Mouse (Mus musculus) forelimb bud, embryonic 11.5 days (tissue): ENCODE data around the gene Ehmt2.
"Not testable (repeated sequence)": the region's sequence is repeated elsewhere in the genome, so short reads cannot be mapped to it uniquely, and the experiment has no call there.

Experiments
- DNase-seq: peaks from one replicate; pipeline ENCODE4 v3.0.0-alpha.2; 2012; ENCODE audit warnings: low read depth, low spot score

Ehmt2 gene

DNA sequence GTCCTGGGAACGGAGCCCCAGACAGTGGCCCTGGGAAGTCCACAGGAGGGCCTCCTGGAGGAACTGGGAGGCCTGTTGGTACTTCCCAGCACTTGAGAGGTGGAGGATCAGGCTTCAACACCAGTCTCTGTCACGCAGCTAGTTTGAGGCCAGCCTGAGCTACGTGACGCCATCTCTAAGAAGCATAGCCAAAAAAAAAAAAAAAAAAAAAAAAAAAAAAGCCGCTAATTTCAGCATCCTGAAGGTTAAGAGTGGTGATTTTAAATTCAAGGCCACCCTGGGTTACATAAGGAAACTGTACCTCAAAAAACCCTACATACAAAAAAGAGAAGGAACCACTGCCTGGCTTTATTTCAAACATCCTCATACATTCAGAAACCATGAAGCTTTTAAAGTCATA lies 26.0 kb downstream of the Ehmt2 start:
- no peak for DNase-seq

DNA sequence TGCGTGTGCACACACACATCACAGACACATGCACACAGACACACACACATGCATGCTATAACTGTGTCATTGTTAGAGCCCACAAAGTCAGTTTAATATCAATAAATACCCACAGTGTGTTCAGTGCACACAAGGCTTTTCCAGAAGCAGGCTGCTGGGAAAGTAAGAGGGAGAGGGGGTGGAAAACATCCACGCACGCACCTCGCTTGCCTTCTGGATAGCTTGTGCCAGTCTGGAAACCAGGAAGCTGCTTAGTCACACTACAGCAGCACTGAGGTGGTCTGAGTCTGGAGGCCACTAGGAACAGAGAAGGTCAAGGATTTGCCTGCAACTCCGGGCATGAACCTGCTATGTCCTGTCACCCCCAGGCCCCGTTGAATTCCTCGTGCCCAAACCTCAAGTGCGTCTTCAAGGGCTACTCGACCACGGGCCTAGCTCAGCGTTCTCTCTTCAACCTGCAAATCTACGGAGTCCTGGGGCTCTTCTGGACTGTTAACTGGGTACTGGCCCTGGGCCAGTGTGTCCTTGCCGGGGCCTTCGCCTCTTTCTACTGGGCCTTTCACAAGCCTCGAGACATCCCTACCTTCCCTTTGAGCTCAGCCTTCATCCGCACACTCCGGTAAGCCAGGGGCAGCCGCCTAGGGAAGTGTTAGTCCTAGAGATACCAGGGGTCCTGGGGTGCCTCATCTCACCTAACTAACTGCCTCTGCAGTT lies 29.2 kb downstream of the Ehmt2 start:
- no peak for DNase-seq

DNA sequence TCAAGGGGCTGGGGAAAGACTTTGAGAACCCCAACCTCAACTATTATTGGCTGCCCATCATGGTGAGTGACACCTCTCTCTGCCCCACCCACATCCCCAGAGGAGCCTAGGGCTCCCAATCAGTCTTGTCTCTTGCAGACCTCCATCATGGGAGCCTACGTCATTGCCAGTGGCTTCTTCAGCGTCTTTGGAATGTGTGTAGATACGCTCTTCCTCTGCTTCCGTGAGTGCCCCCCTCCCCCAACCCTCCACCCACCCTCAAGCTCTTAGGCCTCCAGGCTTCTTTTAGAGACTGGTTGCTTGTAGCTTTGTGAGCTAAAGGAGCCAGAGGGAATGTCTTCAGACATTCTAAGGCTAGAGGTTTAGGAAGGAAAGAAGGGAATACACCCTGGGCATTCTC lies 30.6 kb downstream of the Ehmt2 start:
- no peak for DNase-seq

DNA sequence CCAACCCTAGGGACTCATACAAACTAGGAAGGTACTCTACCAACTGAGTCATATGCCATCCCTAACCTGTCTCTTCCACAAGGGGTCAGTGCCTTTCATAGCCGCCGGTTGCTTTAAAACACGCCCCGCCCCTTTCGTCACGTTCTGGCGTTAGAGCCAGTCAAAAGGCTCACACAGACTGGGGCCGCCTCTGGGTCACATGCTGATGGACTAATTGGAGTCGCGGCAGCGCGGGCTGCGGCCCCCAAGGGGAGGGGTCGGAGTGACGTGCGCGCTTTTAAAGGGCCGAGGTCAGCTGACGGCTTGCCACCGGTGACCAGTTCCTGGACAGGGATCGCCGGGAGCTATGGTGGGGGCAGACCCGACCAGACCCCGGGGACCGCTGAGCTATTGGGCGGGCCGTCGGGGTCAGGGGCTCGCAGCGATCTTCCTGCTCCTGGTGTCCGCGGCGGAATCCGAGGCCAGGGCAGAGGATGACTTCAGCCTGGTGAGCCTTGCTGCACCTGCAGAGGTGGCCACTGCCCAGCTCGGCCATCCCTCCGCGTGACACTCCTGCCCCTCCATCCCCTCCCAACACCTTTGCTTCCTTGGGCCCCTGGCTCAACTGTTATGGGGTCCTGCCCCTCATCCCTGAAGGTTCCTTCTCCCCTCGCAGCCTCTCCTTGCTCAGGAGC lies 32.9 kb downstream of the Ehmt2 start, which contains the start of gene Neu1:
Neu1 (plus strand) TSS at position 193 of the 674 bp plus-strand sequence.
- peak; percentile 95 for DNase-seq

DNA sequence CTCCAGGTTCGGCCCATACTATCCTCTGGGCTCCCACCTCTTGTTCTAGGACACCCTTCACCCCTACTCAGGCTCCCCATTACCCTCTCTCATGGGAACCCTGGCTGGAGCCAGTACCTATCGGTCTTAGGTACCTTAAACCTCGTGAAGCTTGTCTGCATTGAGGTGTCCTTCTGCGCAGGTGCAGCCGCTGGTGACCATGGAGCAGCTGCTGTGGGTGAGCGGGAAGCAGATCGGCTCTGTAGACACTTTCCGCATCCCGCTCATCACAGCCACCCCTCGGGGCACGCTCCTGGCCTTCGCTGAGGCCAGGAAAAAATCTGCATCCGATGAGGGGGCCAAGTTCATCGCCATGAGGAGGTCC lies 33.4 kb downstream of the Ehmt2 start:
- no peak for DNase-seq

DNA sequence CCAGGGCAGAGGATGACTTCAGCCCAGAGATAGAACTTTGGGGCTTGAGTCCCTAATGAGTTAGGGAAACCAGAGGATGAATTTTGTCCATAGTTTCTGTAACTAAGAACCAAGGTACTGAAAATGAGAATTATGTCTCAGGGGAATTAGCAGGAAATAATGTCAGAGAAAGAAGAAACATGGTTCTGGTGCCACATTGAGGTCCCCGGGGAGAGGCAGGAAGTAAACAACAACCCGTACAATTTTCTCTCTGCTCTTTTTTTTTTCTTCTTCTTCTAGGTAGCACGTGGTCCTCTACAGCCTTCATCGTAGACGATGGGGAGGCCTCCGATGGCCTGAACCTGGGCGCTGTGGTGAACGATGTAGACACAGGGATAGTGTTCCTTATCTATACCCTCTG lies 34.0 kb downstream of the Ehmt2 start:
- DNase-seq, result no peak

DNA sequence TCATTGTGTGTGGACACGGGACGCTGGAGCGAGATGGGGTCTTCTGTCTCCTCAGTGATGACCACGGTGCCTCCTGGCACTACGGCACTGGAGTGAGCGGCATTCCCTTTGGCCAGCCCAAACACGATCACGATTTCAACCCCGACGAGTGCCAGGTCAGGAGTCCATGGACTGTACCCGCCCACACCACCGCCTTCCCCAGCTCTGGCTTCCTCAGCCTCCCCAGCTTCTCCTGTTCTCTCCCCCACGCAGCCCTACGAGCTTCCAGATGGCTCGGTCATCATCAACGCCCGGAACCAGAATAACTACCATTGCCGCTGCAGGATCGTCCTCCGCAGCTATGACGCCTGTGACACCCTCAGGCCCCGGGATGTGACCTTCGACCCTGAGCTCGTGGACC lies 35.8 kb downstream of the Ehmt2 start:
- no peak for DNase-seq

DNA sequence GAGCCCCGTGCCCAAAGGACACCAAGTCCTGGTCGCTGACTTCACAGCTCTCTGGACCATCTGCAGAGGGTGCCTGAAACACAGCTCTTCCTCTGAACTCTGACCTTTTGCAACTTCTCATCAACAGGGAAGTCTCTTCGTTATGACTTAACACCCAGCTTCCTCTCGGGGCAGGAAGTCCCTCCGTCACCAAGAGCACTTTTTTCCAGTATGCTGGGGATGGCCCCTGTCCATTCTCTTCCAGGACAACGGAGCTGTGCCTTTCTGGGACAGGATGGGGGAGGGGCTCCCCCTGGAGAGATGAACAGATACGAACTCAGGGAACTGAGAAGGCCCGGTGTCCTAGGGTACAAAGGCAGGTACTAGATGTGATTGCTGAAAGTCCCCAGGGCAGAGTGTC lies 36.6 kb downstream of the Ehmt2 start:
- DNase-seq, result no peak

DNA sequence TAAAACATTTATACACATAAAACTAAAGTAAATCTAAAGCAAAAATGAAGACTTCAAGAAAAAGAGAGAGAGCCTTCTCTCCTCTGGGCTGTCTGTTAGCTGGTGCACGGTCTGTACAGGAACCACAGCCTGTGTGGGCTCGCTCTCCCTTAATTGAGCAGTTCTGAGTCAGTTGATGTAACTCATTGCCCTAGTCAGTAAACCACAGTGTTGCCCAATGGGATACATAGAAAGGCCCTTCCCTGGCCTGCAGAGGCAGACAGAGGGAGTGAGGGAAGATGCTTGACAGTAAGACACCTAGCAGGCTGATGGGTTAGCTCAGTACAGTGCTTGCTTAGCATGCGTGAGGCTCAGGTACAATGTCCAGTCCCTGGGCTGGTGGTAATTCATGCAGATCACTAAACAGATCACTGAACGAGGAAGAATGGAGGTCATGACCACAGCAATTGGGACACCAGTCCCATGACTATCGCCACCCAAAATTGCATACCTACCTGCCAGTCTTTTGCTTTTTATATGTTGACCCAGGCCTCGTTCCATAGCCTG lies 39.8 kb downstream of the Ehmt2 start:
- DNase-seq, result no peak

DNA sequence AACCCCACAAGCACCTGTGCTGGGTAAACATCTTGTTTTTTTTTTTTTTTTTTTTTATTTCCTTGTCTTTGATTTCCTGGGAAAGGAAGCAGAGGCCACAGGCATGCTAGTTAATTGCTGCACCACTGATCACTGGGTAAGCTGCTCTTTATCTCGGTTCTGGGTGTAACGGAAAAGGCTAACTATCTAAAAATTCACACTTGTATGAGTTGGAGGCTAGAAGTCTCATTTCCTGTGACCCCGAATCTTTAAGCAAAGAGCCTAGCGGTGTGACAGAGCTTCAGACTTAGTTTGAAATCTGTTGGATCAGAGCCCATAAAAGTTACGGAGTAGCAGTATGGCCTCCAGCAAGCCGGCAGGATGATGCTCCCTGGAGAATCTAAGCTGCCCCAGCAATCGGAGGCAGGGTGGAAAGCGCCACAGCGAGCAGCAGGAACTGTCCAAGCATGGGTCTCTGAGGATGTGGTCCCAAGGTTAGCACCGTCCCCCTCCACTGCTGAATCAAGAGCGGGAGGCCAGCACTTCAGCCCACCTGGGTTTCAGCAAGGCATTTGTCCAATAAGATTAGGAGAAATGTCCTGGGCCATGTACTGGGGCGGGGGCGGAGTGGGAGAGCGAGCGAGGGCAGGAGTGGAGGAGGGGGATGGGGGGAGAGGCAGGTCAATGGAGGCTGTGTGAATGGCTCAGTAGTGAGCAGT lies 43.2 kb downstream of the Ehmt2 start:
- no peak for DNase-seq

DNA sequence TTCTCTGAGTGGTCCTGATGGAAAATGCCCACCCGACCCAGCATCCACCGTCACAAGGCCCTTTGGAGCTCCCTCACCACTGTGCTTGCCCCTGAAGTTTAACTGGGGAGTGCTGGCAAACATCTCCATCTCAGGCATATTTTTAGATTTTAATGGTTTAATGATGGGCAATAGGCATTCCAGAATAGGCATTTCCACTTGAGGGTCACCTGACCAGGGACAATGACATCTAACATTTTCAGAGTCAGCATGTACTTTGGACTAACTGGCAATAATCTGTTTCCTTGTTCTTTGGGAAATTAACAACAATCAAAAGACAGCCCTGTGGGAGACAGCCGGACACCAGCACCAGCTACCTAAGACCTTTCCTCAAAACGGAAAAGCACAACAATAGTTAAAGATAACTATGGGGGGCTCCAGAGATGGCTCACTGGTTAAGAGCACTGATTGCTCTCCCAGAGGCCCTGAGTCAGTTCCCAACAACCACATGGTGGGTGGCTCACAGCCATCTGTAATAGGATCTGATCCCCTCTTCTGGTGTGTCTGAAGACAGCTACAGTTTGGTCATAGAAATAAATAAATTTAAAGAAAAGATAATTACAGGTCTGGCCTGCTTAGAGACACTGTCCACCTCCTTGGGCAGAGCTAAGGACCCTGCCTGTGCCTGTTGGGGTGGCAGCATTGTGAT lies 45.0 kb downstream of the Ehmt2 start:
- DNase-seq, result no peak

DNA sequence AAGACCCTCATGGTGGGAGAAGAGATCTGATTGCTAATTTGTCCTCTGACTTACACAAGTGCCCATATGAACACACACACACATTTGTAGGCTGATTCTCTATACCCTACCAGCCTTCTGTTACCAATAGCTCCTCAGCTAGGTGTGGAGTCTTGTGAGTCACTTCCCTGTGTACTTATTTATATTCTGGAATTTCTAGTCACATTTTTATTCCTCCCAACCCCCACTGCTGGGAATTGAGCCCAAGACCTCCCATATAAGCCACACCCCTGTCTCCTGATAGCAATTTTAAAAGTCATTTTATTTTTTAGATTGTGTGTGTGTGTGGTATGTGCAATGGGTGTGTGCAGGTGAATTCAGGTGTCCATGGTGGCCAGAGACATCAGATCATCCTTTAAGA lies 46.1 kb downstream of the Ehmt2 start:
- DNase-seq, result no peak

DNA sequence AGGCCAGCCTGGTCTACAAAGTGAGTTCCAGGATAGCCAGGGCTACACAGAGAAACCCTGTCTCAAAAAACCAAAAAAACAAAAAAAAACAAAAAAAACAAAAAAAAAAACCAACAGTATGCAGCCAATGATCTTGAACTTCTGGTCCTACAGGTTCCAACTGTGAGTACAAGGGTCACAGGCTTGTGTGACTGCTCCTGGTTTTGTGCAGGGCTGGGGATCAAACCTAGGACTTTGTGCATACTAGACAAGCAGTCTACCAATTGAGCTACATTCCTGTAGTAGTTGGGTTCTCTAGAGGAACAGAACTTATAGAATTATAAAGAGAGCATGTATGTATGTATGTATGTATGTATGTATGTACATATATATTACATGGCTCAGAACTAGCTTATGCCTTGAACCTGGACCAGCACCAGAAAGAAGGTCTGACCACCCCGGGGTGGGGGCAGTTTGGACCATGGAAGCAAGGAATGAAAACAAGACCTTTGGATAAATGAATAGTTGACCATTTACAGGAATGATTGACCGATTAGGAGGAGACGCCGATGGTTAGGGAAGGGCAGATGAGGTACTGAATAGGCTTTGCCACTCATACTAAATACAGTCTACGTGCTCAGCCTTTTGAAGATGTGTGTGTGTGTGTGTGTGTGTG lies 48.3 kb downstream of the Ehmt2 start:
- DNase-seq, result no peak

DNA sequence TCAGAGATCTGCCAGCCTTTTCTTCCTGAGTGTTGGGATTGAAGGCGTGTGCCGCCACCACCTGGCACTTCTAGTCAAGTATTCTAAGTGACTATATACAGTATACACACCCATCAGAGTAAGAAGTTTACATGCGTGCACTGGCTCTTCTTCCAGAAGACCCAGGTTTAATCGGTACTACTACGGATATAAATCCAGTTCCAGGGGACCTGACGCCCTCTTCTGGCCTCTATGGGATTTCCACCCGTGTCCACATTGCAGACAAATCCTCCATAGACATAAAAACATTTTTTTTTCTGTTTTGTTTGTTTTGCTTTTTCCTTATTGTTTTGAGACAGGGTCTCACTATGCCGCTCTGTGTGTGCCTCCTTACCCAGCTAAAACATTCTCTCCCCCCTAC lies 49.3 kb downstream of the Ehmt2 start:
- DNase-seq, result no peak

DNA sequence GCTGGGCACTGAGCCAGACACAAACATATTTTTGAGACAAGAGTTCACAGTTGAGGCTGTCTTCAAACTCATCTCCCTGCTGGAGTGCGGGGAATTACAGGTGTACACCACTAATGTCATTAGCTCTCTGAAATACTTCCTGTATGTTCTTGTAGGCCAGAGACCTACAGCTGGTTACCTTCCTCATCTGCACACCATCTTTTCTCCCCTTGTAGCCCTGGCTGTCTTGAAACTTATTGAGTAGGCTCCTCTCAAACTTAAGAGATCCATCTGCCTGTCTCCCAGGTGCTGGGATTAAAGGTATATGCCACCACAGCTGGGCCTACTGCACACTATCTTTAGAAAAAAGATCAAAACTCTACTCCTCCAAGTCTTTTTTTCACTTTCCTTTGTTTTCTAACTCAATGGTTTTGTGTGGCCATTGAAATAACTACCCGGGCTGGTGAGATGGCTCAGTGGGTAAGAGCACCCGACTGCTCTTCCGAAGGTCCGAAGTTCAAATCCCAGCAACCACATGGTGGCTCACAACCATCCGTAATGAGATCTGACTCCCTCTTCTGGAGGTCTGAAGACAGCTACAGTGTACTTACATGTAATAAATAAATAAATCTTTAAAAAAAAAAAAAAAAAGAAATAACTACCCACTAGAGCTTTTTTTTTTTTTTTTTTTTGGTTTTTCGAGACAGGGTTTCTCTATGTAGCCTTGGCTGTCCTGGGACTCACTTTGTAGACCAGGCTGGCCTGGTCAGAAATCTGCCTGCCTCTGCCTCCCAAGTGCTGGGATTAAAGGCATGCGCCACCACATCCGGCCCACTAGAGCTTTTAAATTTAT lies 50.7 kb downstream of the Ehmt2 start:
- not testable (repeated sequence) for DNase-seq

DNA sequence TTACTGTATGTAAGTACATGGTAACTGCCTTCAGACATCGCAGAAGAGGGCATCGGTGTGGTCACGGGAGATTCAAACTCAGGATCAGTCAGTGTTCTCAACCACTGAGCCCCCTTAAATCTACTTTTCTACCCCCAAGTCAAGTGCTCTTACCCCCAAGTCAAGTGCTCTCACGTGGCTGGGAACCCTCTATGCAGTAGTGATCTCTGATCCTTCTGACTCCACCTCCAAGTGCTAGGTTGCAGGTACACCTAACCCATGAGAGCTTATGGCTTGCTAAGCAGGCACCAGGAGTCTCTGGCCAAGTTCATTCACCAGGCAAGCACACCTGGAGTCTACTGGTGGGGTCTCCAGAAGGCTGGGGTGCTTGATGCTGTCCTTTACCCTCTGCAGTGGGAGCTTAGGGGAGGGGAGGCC lies 51.3 kb downstream of the Ehmt2 start:
- DNase-seq, result no peak

DNA sequence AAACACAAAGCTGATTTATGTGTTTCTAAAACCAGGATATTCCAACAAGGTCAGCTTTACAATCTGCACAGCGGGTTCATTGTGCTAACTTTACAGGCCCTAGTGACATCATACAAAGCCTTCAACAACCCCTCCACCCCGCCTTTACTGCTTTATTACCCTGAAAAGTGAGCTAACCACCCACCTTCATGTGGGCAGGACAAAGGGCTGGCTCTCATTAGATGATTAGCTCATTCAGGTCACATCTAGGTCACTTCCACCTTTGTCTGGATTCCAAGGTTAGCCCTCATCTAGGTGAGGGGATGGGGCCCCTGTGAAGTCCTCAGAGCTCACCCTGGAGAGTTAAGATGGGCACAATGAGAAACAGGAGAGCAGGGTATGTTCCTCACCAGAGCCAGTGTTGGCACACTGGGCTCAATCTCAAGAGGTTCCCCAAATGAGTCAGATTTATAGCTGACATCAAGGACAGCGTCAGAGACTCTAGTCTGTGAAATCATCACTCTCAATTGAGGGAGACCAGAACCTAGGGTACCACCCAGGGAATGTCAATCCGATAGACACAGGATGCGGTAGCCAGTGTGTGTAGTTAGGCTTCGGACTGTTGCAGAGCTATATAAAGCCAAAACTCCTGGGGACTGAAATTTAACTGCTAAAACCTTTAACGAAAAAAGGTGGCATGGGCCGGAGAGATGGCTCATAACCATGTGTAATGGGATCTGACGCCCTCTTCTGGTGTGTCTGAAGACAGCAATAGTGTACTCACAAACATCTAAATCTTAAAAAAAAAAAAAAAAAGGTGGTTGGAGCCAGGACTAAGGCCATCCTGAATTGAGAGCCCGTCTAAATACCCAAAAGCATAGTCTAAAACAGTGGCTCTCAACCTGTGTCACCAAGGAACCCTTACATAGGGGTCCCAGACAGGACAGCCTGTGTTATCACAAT lies 52.5 kb downstream of the Ehmt2 start:
- DNase-seq, result no peak

DNA sequence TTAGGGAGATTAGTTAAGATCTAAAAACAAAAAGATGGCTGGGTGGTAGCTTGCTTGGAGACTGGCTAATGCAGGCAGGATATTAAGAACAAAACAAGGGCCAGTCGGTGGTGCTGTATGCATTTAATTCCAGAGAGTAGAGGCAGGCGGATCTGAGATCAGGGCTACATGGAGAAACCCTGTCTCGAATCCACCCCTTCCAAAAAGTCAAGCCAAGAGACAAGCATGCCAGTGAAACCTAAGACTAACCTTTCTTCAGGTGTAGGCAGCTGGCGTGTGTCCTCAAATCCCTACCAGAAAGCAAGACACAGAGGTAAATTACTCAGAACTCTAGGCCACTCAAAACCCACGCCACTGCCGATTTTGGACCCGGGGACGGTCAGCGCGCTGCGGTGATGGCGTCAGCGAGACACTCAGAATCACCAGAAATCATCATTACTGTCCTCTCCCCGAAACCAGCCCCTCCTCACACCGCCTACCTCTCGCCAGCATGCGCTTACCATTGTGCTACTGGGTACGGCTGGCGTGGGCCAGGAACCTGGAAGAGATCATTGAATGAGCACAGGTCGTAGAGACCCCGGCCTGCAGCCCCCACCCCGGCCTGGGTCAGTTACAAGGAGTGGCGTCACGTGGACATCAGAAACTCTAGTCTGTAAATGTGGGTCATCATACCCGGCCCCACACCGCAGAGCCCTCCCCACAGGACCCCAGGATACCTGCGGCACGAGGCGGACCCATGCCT lies 53.5 kb downstream of the Ehmt2 start:
- DNase-seq, result no peak
